Mouse (Mus musculus) liver, adult 2 months (tissue): ENCODE data around the gene Dnal4. TPM values are rescaled to one million over a fixed set of nuclear protein-coding genes. Genes with fewer than 3 reads are reported as not detected.

ENCODE experiments used
- DNase-seq: peaks from one replicate; pipeline ENCODE4 v3.0.0-alpha.2; 2011; ENCODE audit warnings: low read depth, low spot score; ENCODE audit errors: extremely low read depth
- H3K27ac ChIP-seq: fragments of 200-500 bp; replicated peaks from 2 replicates; pipeline ENCODE4 v1.5.1; 2012; ENCODE audit warnings: low read depth, mild to moderate bottlenecking, control low read depth, inconsistent platforms, low read length; ENCODE audit not compliant: insufficient read depth
- H3K27me3 ChIP-seq: fragments of 200-500 bp; 2 replicates; pipeline ENCODE4 v1.6.1; 2012; ENCODE audit warnings: mild to moderate bottlenecking, moderate library complexity, low read length, inconsistent platforms; ENCODE audit not compliant: control insufficient read depth, insufficient read depth
- H3K36me3 ChIP-seq: fragments of 200-500 bp; 2 replicates; pipeline ENCODE4 v1.6.1; 2012; ENCODE audit warnings: low read length, inconsistent platforms; ENCODE audit not compliant: control insufficient read depth, insufficient read depth
- H3K4me1 ChIP-seq: fragments of 200-500 bp; 2 replicates; pipeline ENCODE4 v1.6.1; 2011; ENCODE audit warnings: low read length; ENCODE audit not compliant: control insufficient read depth, insufficient read depth
- H3K4me3 ChIP-seq: fragments of 200-500 bp; 2 replicates; pipeline ENCODE4 v1.5.1; 2011; ENCODE audit warnings: low read depth, mild to moderate bottlenecking, control low read depth, low read length, moderate library complexity; ENCODE audit not compliant: insufficient read depth
- H3K79me2 ChIP-seq: fragments of 200-500 bp; 2 replicates; pipeline ENCODE4 v1.6.1; 2012; ENCODE audit warnings: inconsistent platforms, mild to moderate bottlenecking, low read length, moderate library complexity; ENCODE audit not compliant: control insufficient read depth, insufficient read depth
- H3K9ac ChIP-seq: fragments of 200-500 bp; 2 replicates; pipeline ENCODE4 v1.6.1; 2012; ENCODE audit warnings: low read depth, mild to moderate bottlenecking, control low read depth, inconsistent platforms, low read length
- CTCF ChIP-seq: fragments of 200-500 bp; IDR thresholded peaks from 2 replicates; pipeline ENCODE4 v1.5.1; 2011; ENCODE audit warnings: low read depth, low read length, control low read depth
- POLR2A ChIP-seq: fragments of 200-500 bp; IDR thresholded peaks from 2 replicates; pipeline ENCODE4 v1.6.1; 2011; ENCODE audit warnings: low read length, control low read depth; ENCODE audit not compliant: insufficient read depth; ENCODE audit errors: extremely low read depth
- WGBS: fragments of 180-500 bp; shearing (Covaris S2); methylation state at CpG from one replicate; pipeline ENCODE4 v1.1.7; 2018; 5-methylcytosine and 5-hydroxymethylcytosine counted together
- polyA plus RNA-seq: library from polyadenylated mRNA; depleted of rRNA; stranded (reverse); fragments of >200 nt; gene quantifications from 2 replicates; pipeline ENCODE4 v1.2.3, GENCODE M21; 2012
- total RNA-seq: library from RNA; depleted of rRNA; stranded (reverse); fragments of >200 nt; gene quantifications from 2 replicates; pipeline ENCODE4 v1.2.3, GENCODE M21; 2014

The Dnal4 gene
- total and polyA plus RNA-seq, 2 experiments, result 6.2 to 14.2 TPM

GRCm38 (mm10) chr15:79749162-79749561 is 28.5 kb downstream of the Dnal4 start:
- DNase-seq, result no peak
- no peaks in the 10 kb centered on the region for H3K4me1 ChIP-seq
- H3K27ac ChIP-seq, result no peak overlapping the region
- no peaks in the 10 kb centered on the region for H3K36me3 ChIP-seq
- H3K9ac ChIP-seq, result no peak overlapping the region
- TF ChIP-seq POLR2A (no peak), CTCF (no peak)
- no peaks in the 10 kb centered on the region for H3K27me3 ChIP-seq
- WGBS, result 91% methylated on average over 7 of the region's 7 CpGs
- H3K4me3 ChIP-seq, result no peak overlapping the region
- no peaks in the 10 kb centered on the region for H3K79me2 ChIP-seq

- no peaks in the 10 kb centered on the region for H3K36me3 ChIP-seq
- no peak for DNase-seq
- no peak overlapping the region for H3K4me3 ChIP-seq
- H3K4me1 ChIP-seq, result no peaks in the 10 kb centered on the region
- no peak overlapping the region for H3K9ac ChIP-seq
- no peak overlapping the region for H3K27ac ChIP-seq
- WGBS, result 89% methylated on average over 11 of the region's 11 CpGs
- no peaks in the 10 kb centered on the region for H3K27me3 ChIP-seq
- H3K79me2 ChIP-seq, result no peaks in the 10 kb centered on the region
- no peak for TF ChIP-seq POLR2A
- peak; percentile 56 for TF ChIP-seq CTCF
These were observed 29.7 kb downstream of the Dnal4 start for GRCm38 (mm10) chr15:79747998-79748397.

- WGBS, result 95% methylated on average over 5 of the region's 5 CpGs
- no peak for TF ChIP-seq POLR2A
- TF ChIP-seq CTCF, result no peak
- peaks cover under 1% of the 10 kb centered on the region; the same call in 1 of the 2 replicates for H3K4me1 ChIP-seq
- H3K4me3 ChIP-seq, result no peak overlapping the region
- no peak overlapping the region for H3K9ac ChIP-seq
- no peaks in the 10 kb centered on the region for H3K36me3 ChIP-seq
- no peaks in the 10 kb centered on the region for H3K79me2 ChIP-seq
- H3K27ac ChIP-seq, result no peak overlapping the region
- no peak for DNase-seq
- no peaks in the 10 kb centered on the region for H3K27me3 ChIP-seq
These were observed 31.8 kb downstream of the Dnal4 start for GRCm38 (mm10) chr15:79745883-79746282.

GRCm38 (mm10) chr15:79745312-79745711 is 32.3 kb downstream of the Dnal4 start:
- WGBS, result 64% methylated on average over 10 of the region's 10 CpGs
- no peak overlapping the region for H3K9ac ChIP-seq
- H3K27ac ChIP-seq, result no peak overlapping the region
- H3K36me3 ChIP-seq, result no peaks in the 10 kb centered on the region
- peaks cover 3% of the 10 kb centered on the region; the same call in 1 of the 2 replicates for H3K79me2 ChIP-seq
- peaks cover 5% of the 10 kb centered on the region for H3K4me1 ChIP-seq
- DNase-seq, result peak; percentile 44
- H3K4me3 ChIP-seq, result no peak overlapping the region
- TF ChIP-seq CTCF, result no peak
- TF ChIP-seq POLR2A, result no peak
- H3K27me3 ChIP-seq, result no peaks in the 10 kb centered on the region

GRCm38 (mm10) chr15:79744742-79745141 is 32.9 kb downstream of the Dnal4 start:
- Histone ChIP-seq H3K36me3 (no peaks in the 10 kb centered on the region), H3K27me3 (no peaks in the 10 kb centered on the region), H3K79me2 (peaks cover 4% of the 10 kb centered on the region; the same call in 1 of the 2 replicates), H3K4me1 (peaks cover 5% of the 10 kb centered on the region), H3K4me3 (no peak overlapping the region), H3K9ac (no peak overlapping the region), H3K27ac (no peak overlapping the region)
- TF ChIP-seq CTCF (no peak), POLR2A (no peak)
- 83% methylated on average over 8 of the region's 8 CpGs for WGBS
- no peak for DNase-seq

- Histone ChIP-seq H3K27ac (no peak overlapping the region), H3K9ac (no peak overlapping the region), H3K36me3 (no peaks in the 10 kb centered on the region), H3K4me1 (peaks cover 8% of the 10 kb centered on the region), H3K4me3 (no peak overlapping the region), H3K27me3 (no peaks in the 10 kb centered on the region), H3K79me2 (peaks cover 4% of the 10 kb centered on the region; the same call in 1 of the 2 replicates)
- no peak for DNase-seq
- 97% methylated on average over 11 of the region's 11 CpGs for WGBS
- no peak for TF ChIP-seq CTCF
- no peak for TF ChIP-seq POLR2A
These were observed 33.6 kb downstream of the Dnal4 start for GRCm38 (mm10) chr15:79744001-79744400.
